Mouse (Mus musculus): ENCODE data around the gene Cep95.

DNA sequence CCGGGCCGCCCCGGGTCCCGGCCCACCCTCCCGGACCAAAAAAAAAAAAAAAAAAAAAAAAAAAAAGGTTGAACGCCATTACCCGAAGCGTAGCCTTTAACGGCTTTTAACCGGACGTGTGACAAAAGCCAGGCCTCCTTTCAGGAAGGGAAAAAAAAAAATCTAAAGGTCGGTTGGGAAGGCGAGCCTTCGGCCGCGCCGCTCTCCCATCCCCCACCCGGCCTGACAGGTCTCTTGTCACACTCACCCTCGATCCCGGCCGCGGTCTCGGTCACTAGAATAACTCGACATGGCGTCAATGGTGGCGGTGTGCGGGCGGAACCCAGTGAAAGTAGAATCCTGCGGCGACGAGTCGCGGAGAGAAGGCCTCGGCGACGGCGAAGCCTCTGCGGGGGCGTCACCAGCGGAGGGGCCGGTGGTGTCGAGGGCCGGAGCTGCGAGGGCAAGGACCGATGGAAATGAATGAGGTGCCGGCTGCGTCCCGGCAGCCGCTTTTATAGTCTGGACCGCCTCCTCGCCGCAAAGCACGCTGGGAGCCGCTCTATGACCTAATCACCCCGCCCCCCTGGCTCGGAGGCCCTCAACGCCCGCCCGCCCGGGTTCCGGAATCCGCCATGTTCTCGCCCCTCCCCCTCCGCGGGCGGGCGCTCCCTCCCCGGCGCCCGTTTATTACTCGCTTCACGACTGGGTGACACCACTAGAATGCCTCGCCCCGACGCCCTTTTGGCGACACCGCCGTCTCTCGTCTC, 852 bp upstream of the Cep95 start:
- TF ChIP-seq POLR2A (IDR thresholded peaks at IDR 0.05; ENCODE audit: borderline replicate concordance, low read depth, low read length), result peak; percentile 90
- no peak for TF ChIP-seq CTCF (IDR thresholded peaks at IDR 0.05; ENCODE audit: low read depth, low read length)

Data from bone marrow macrophage, adult 2 months (primary cell).